Mouse (Mus musculus) gastrocnemius, adult 2 months (tissue): ENCODE data around the gene Fancc. TPM values are rescaled to one million over a fixed set of nuclear protein-coding genes. Genes with fewer than 3 reads are reported as not detected.

Source experiments
- DNase-seq: peaks from one replicate; pipeline ENCODE4 v3.0.0; 2022
- H3K27ac ChIP-seq: fragments of 200-600 bp; 2 replicates; pipeline ENCODE4 v1.8.1; 2022; ENCODE audit warnings: mild to moderate bottlenecking
- H3K4me3 ChIP-seq: fragments of 200-600 bp; 2 replicates; pipeline ENCODE4 v1.8.1; 2022; ENCODE audit warnings: mild to moderate bottlenecking, moderate library complexity
- CTCF ChIP-seq: fragments of 200-600 bp; IDR thresholded peaks from 2 replicates; pipeline ENCODE4 v1.8.1; 2022; ENCODE audit warnings: antibody characterized with exemption, mild to moderate bottlenecking, moderate library complexity
- intact Hi-C: fragments of 180-260 bp; cut with DNase I; formaldehyde crosslinking; loops from one replicate; pipeline ENCODE4 v1.15.1; 2025
- long read RNA-seq, 2 experiments: library from polyadenylated mRNA; stranded (forward); transcript quantifications; one replicate each; pipeline ENCODE4 v2.0.0; 2021
- total RNA-seq, 2 experiments: library from RNA; stranded (reverse); gene quantifications; 2 replicates each; pipeline ENCODE4 v1.2.3; 2021

Fancc gene
- 1 to 10 TPM; 2.3 to 2.6 TPM for total RNA-seq
- long read RNA-seq, experiment 1, partial matches to known transcripts, result 1 of 1 reads
- long read RNA-seq, experiment 1, other reads (novel, unspliced or antisense), result 0 of 1 reads
- long read RNA-seq, experiment 2, partial matches to known transcripts, result 0 of 5 reads
- long read RNA-seq, experiment 2, other reads (novel, unspliced or antisense), result 4 of 5 reads

GRCm38 (mm10) chr13:63496646-63497582 lies at the start of gene Fancc:
TSS of gene Fancc (minus strand) at chr13:63497278.
- intact Hi-C loops, result no loop called here
- no peak for DNase-seq
- H3K4me3 ChIP-seq, result no peak within 1 kb of the TSS

GRCm38 (mm10) chr13:63545291-63545690 lies 48.2 kb upstream of the Fancc start:
- intact Hi-C loops, result no loop called here
- peak overlapping the region; percentile 49 for H3K27ac ChIP-seq
- H3K4me3 ChIP-seq, result peak overlapping the region; percentile 30
- DNase-seq, result no peak
- TF ChIP-seq CTCF, result no peak

More at GRCm38 (mm10) chr13:63496646-63497582, at the start of gene Fancc:
- no peak for TF ChIP-seq CTCF
- no peak within 1 kb of the TSS for H3K27ac ChIP-seq

DNA sequence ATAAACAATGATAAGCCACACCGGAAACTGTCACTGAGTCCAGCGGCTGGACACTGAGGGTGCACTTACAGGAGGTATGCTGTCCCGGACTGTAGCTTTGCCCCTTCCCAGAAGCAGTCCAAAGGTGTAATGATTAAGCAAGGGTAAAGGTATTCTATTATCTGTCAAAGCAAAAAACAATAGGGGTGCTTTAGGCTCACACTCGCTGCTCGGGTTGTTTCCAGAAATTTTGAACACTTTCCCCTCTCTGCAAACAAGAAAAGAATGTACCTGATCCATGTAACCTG lies 47.8 kb upstream of the Fancc start:
- DNase-seq, result no peak
- intact Hi-C loops, result no loop called here
- no peak for TF ChIP-seq CTCF
- H3K4me3 ChIP-seq, result peak overlapping the region; percentile 30
- peak overlapping the region; percentile 49 for H3K27ac ChIP-seq

DNA sequence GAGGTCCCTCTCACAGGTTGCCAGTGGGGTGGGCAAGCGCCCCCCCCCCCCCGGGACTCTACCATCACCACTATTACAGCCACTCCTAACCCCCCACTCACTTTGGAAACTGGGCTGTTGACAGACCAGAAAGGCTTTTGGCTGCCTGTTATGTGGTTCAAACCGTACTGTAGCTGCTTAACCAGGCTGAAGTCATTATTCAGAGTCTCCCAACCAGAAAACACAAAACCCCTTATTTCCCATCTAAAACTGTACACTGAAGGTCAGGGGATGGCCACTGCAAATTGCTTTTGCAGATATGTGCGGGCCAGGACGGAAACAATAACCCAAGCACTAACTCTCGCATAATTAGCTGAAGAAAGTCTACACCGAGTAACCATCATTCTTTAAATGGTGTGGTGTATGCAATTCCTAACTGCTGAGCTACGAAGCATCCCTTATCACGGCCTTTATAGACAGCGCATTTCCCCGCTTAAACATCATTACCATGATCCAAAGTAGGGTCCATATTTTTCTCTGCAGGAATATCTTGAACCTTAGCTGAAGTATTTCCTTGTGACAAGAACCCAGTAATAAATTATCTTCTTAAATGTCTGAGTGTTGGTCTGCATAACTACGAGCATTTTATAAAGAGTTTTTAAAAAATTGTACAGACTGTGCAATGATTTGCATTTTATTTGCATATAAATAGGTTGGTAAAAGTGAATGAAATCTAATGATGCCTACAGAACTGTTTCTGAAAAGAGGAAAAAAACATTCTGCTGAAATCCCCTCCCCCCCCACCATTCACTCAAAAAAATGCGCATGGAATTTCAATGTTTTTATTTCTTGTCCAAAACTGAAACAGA lies 47.3 kb upstream of the Fancc start:
- TF ChIP-seq CTCF, result no peak
- no peak overlapping the region for H3K27ac ChIP-seq
- no peak for DNase-seq
- peak overlapping the region; percentile 30; the same call in 1 of the 2 replicates for H3K4me3 ChIP-seq
- intact Hi-C loops, result no loop called here

- intact Hi-C loops, result no loop called here
- no peak overlapping the region for H3K4me3 ChIP-seq
- DNase-seq, result no peak
- no peak overlapping the region for H3K27ac ChIP-seq
- TF ChIP-seq CTCF, result no peak
These were observed 46.4 kb upstream of the Fancc start for GRCm38 (mm10) chr13:63543459-63543858.

DNA sequence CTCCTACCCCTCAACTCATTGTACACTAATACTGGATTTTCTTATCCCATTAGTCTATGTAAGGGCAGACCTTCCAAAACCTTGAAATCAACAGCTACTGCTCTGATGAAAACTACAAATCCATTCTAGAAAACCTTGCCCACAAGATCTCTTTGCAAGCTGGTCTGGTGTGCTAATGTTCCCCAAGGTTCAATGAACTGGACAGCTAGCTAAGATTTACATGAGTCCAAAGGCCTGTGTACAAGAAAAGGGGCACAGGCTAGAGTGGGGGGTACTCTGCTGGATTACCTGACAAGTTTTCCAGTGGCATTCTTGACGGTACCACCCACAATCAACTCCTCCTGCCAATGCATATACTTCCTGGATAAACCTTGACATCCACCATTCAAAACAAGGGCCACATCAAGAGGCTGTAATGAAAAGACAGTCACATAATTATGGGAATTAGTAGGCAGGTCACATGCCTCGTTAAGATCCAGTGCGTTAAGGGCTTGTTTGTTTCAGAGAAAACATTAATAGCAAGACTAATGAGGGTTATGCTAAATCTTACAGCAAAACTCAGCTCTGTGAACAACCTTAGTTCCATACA lies 45.8 kb upstream of the Fancc start:
- DNase-seq, result no peak
- no peak overlapping the region for H3K27ac ChIP-seq
- TF ChIP-seq CTCF, result no peak
- no peak overlapping the region for H3K4me3 ChIP-seq
- intact Hi-C loops, result no loop called here

GRCm38 (mm10) chr13:63541510-63541909 lies 44.4 kb upstream of the Fancc start:
- Histone ChIP-seq H3K27ac (no peak overlapping the region), H3K4me3 (no peak overlapping the region)
- TF ChIP-seq CTCF, result no peak
- DNase-seq, result no peak
- intact Hi-C loops, result no loop called here

DNA sequence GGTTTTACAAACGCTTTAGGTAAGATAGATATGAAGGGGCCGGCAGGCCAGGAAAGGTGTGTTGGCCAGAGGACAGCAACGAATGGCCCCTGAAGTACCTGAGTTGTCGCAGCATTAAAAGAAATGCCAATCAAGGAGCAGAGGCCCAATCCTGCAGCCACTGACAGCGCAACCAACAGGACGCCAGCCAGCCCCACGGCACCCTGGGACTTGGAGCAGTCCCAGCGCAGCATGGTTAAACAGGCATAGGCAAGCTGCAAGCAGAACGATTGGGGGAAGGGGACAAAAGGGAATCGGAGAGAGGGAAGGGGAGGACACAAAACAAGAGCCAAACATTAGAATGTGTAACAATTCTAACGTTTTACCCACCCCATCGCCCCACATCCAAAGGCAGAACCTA lies 43.5 kb upstream of the Fancc start:
- no peak overlapping the region for H3K4me3 ChIP-seq
- H3K27ac ChIP-seq, result no peak overlapping the region
- no peak for DNase-seq
- TF ChIP-seq CTCF, result no peak
- intact Hi-C loops, result no loop called here

GRCm38 (mm10) chr13:63534981-63535380 lies 37.9 kb upstream of the Fancc start:
- TF ChIP-seq CTCF, result no peak
- intact Hi-C loops, result no loop called here
- DNase-seq, result no peak
- Histone ChIP-seq H3K27ac (no peak overlapping the region), H3K4me3 (no peak overlapping the region)

GRCm38 (mm10) chr13:63530857-63531256 lies 33.8 kb upstream of the Fancc start:
- no peak overlapping the region for H3K4me3 ChIP-seq
- no peak for TF ChIP-seq CTCF
- no peak for DNase-seq
- intact Hi-C loops, result no loop called here
- no peak overlapping the region for H3K27ac ChIP-seq

DNA sequence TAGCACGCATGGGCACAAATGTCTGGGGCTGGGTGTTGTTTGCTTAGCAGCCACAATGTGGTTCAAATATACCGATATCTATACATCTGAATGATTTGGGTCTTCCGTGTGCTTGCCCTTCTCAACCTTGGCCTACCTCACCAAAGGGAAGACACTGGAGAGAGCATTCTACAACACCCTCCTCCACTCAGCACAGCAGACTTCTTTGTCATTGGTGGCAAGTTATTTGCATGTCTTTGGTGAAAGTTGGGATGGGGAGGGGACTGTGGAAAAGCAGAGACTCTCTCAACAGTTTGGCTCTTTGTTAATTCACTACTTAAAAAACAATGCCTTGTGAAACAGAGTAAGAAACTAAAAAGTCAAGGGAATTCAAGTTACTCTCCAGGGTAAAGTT lies 33.3 kb upstream of the Fancc start:
- DNase-seq, result no peak
- intact Hi-C loops, result no loop called here
- no peak for TF ChIP-seq CTCF
- H3K4me3 ChIP-seq, result no peak overlapping the region
- H3K27ac ChIP-seq, result no peak overlapping the region

- Histone ChIP-seq H3K27ac (no peak overlapping the region), H3K4me3 (no peak overlapping the region)
- DNase-seq, result no peak
- TF ChIP-seq CTCF, result no peak
- intact Hi-C loops, result no loop called here
These were observed 32.7 kb upstream of the Fancc start for GRCm38 (mm10) chr13:63529602-63530370.
